Mouse (Mus musculus) fibroblast of lung, adult 2 months (primary cell): ENCODE results near the gene Ptk7.

Experiments used
- DNase-seq: peaks from one replicate; pipeline ENCODE4 v3.0.0-alpha.2; 2011; ENCODE audit warnings: low read depth

Ptk7 gene

GRCm38 (mm10) chr17:46644916-46645475 is 15.7 kb upstream of the Ptk7 start:
- no peak for DNase-seq

- DNase-seq, result no peak
Observed at GRCm38 (mm10) chr17:46644152-46644805, 15.0 kb upstream of the Ptk7 start.

- no peak for DNase-seq
Observed at GRCm38 (mm10) chr17:46642060-46642459, 12.8 kb upstream of the Ptk7 start.

GRCm38 (mm10) chr17:46639929-46640328 is 10.6 kb upstream of the Ptk7 start:
- no peak for DNase-seq

GRCm38 (mm10) chr17:46636831-46637523 is 7.7 kb upstream of the Ptk7 start:
- no peak for DNase-seq

GRCm38 (mm10) chr17:46629685-46630441 is 559 bp upstream of the Ptk7 start:
- DNase-seq, result no peak

DNA sequence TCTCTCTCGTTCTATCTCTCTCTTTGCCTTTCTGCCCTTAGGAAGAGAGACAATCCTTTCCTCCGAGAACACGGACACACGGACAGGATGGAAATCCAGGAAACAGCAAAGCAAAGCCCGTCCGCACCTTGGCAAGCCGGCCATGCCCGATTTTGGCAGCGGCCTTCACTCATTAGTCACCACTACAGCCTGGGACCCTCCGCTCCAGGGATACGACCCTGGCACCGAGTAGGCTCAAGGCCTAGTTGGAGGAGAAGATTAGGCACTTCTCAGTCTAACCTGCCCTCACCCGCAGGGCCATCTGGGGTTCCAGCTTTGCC is 873 bp downstream of the Ptk7 start:
- no peak for DNase-seq

- no peak for DNase-seq
Observed at GRCm38 (mm10) chr17:46627409-46627808, 1.9 kb downstream of the Ptk7 start.

GRCm38 (mm10) chr17:46624598-46624997 is 4.7 kb downstream of the Ptk7 start:
- DNase-seq, result no peak

GRCm38 (mm10) chr17:46623819-46624557 is 5.3 kb downstream of the Ptk7 start:
- no peak for DNase-seq

GRCm38 (mm10) chr17:46622269-46622668 is 7.0 kb downstream of the Ptk7 start:
- no peak for DNase-seq

- DNase-seq, result no peak
Observed at GRCm38 (mm10) chr17:46621324-46621723, 8.0 kb downstream of the Ptk7 start.

DNA sequence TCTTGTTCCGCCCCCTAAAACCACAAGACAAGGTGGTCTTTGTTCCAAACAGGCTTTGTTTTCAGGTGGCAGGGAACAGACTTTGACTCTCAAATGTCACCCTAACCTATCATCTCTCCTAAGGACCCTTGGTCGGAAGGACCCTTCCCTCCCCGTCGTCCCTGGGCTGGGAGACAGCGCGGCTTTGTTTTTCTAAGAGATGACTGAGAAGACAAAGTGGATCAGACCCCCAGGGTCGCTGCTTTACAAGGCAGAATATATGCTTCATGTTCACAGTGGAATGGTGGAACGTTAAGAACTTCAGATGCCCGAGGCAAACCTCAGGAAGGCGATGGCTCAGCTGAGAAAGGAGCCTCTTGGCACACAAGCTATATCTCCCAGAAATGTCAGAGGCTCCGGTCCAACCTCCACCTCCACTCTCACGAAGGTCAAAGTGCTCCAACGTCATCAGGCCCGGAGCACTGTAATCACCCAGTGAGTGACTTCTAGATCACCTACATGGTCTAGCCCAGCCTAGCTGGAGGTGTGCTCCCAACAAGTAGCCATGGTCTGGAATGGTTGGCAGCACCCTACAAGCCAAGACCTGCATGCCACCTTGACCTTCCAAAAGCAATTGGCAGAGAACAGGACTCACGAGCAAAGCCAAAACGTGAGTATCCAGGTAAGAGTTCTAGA is 9.5 kb downstream of the Ptk7 start:
- no peak for DNase-seq

- DNase-seq, result no peak
Observed at GRCm38 (mm10) chr17:46618769-46619682, 10.3 kb downstream of the Ptk7 start.

DNA sequence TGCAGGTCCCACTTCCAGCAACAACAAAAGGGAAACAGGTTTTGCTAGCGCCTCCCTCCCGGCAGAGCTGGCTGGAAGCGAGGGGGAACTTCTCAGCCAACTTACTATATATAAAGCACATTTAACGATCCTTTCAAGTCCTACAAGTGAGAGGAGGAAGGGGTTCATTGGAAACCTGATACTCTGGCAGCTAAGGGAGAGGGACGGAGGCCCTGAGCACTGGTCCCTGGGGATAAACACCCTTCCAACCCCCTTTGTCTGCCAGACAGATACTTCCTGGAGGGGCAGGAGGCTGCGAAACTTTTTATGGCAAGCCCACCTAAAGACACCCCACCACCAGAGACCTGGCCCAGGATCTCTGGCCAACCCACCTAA is 10.9 kb downstream of the Ptk7 start:
- no peak for DNase-seq

- DNase-seq, result no peak
Observed at GRCm38 (mm10) chr17:46617799-46618198, 11.5 kb downstream of the Ptk7 start.

- no peak for DNase-seq
Observed at GRCm38 (mm10) chr17:46613229-46613628, 16.1 kb downstream of the Ptk7 start.

GRCm38 (mm10) chr17:46612820-46613219 is 16.5 kb downstream of the Ptk7 start:
- no peak for DNase-seq

GRCm38 (mm10) chr17:46612189-46612588 is 17.1 kb downstream of the Ptk7 start:
- no peak for DNase-seq

- DNase-seq, result no peak
Observed at GRCm38 (mm10) chr17:46611316-46611715, 18.0 kb downstream of the Ptk7 start.
